Mouse (Mus musculus): ENCODE data around the gene Dhrs7c.

Gene Dhrs7c

GRCm38 (mm10) chr11:67845193-67845592, 47.2 kb downstream of the Dhrs7c start:
- no peak for DNase-seq

- DNase-seq, result no peak
Observed at GRCm38 (mm10) chr11:67851770-67852169, 53.8 kb downstream of the Dhrs7c start.

GRCm38 (mm10) chr11:67853996-67854395, 56.0 kb downstream of the Dhrs7c start:
- DNase-seq, result no peak

GRCm38 (mm10) chr11:67855035-67855434, 57.0 kb downstream of the Dhrs7c start:
- DNase-seq, result peak; percentile 56 to 70

- peak in 1 of 2 experiments; percentile 23 for DNase-seq
Observed at GRCm38 (mm10) chr11:67858518-67858917, 60.5 kb downstream of the Dhrs7c start.

GRCm38 (mm10) chr11:67860743-67861398, 62.9 kb downstream of the Dhrs7c start:
- no peak for DNase-seq

GRCm38 (mm10) chr11:67861399-67861838, 63.4 kb downstream of the Dhrs7c start:
- no peak for DNase-seq

- DNase-seq, result no peak
Observed at GRCm38 (mm10) chr11:67865100-67865499, 67.1 kb downstream of the Dhrs7c start.

All from cerebellum, postnatal 14 days (tissue).